Mouse (Mus musculus): ENCODE measurements around the gene Sfxn3. TPM values are rescaled to one million over a fixed set of nuclear protein-coding genes. Genes with fewer than 3 reads are reported as not detected.

Gene Sfxn3
- polyA plus RNA-seq, 1 experiment from 2014 or later, result 95.9 TPM

- Histone ChIP-seq H3K36me3 (ENCODE audit: control insufficient read depth, insufficient read depth, low read length) (peaks cover 2% of the 10 kb centered on the region), H3K4me2 (ENCODE audit: low read length) (peak overlapping the region; percentile 68), H3K9ac (ENCODE audit: low read depth, low read length) (peak overlapping the region; percentile 83), H3K27me3 (ENCODE audit: control insufficient read depth, insufficient read depth, low read depth, low read length) (no peaks in the 10 kb centered on the region), H3K4me1 (ENCODE audit: control insufficient read depth, insufficient read depth, low read length) (peaks cover 21% of the 10 kb centered on the region), H3K27ac (ENCODE audit: low read length) (peak overlapping the region; percentile 95), H3K9me3 (replicated peaks; ENCODE audit: control insufficient read depth, low read length, poor library complexity, severe bottlenecking) (no peaks in the 10 kb centered on the region), H3K4me3 (ENCODE audit: low read depth, low read length) (peak overlapping the region; percentile 56)
- peak; percentile 94 for ATAC-seq
- WGBS, result under 1% methylated on average over 34 of the region's 34 CpGs
These were observed 11.0 kb downstream of the Sfxn3 start for GRCm38 (mm10) chr19:45058113-45058839.

- peak overlapping the region; percentile 95 for H3K27ac ChIP-seq (ENCODE audit: low read length)
- no peaks in the 10 kb centered on the region for H3K9me3 ChIP-seq (replicated peaks; ENCODE audit: control insufficient read depth, low read length, poor library complexity, severe bottlenecking)
- H3K36me3 ChIP-seq (ENCODE audit: control insufficient read depth, insufficient read depth, low read length), result peaks cover 2% of the 10 kb centered on the region
- peaks cover 21% of the 10 kb centered on the region for H3K4me1 ChIP-seq (ENCODE audit: control insufficient read depth, insufficient read depth, low read length)
- H3K4me2 ChIP-seq (ENCODE audit: low read length), result peak overlapping the region; percentile 68
- no peak for ATAC-seq
- peak overlapping the region; percentile 56 for H3K4me3 ChIP-seq (ENCODE audit: low read depth, low read length)
- no peaks in the 10 kb centered on the region for H3K27me3 ChIP-seq (ENCODE audit: control insufficient read depth, insufficient read depth, low read depth, low read length)
- peak overlapping the region; percentile 83 for H3K9ac ChIP-seq (ENCODE audit: low read depth, low read length)
- 1% methylated on average over 14 of the region's 14 CpGs for WGBS
These were observed 11.5 kb downstream of the Sfxn3 start for GRCm38 (mm10) chr19:45058841-45059240.

- WGBS, result 41% methylated on average over 20 of the region's 20 CpGs
- Histone ChIP-seq H3K27ac (ENCODE audit: low read length) (no peak overlapping the region), H3K27me3 (ENCODE audit: control insufficient read depth, insufficient read depth, low read depth, low read length) (peaks cover 31% of the 10 kb centered on the region), H3K36me3 (ENCODE audit: control insufficient read depth, insufficient read depth, low read length) (no peaks in the 10 kb centered on the region), H3K4me3 (ENCODE audit: low read depth, low read length) (no peak overlapping the region), H3K4me2 (ENCODE audit: low read length) (peak overlapping the region; percentile 36), H3K9me3 (replicated peaks; ENCODE audit: control insufficient read depth, low read length, poor library complexity, severe bottlenecking) (no peaks in the 10 kb centered on the region), H3K9ac (ENCODE audit: low read depth, low read length) (peak overlapping the region; percentile 48; the same call in 1 of the 2 replicates), H3K4me1 (ENCODE audit: control insufficient read depth, insufficient read depth, low read length) (peaks cover 9% of the 10 kb centered on the region)
- peak; percentile 50; the same call in 1 of the 2 replicates for ATAC-seq
These were observed 16.4 kb downstream of the Sfxn3 start for GRCm38 (mm10) chr19:45063565-45064292.

DNA sequence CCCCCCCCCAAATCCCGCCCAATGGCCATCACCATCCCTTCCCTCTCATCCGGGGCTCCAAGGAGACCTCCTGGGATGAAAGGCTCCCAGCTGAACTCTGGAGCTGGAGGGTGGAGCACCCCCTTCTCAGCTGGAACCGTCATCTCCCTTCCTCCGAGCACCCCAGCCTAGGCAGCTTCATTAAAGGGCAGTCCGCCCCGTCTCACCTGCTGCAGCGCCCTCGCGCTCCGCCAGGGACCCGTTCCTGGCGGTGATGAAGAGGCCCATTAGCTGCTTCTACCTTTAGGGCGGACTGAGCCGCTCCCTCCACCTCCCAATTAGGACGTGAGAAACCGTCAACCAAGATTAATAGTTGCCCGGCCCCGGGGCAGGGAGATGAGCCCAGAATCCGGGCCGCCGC, 17.9 kb downstream of the Sfxn3 start:
- peaks cover 34% of the 10 kb centered on the region for H3K27me3 ChIP-seq (ENCODE audit: control insufficient read depth, insufficient read depth, low read depth, low read length)

DNA sequence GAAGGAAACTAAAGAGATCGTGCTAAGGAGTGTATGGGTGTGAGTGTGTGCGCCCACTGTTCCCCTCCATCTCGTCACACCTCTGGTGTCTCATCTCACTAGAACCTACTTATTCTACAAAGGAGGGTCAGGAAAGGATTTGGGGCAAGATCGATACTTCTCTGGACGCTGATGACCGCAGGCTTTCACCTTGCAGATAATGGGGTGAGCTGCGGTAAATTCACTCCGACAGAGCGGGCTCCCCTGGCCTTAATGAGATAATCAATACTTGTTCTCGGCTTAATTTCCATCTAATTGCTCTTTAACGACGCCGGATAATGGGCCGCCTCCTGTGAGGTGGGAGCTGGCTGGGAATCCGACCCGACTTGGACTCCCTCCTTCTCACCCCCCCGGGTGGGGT, 19.9 kb downstream of the Sfxn3 start:
- 23% methylated on average over 17 of the region's 17 CpGs for WGBS
- H3K9me3 ChIP-seq (replicated peaks; ENCODE audit: control insufficient read depth, low read length, poor library complexity, severe bottlenecking), result no peaks in the 10 kb centered on the region
- H3K9ac ChIP-seq (ENCODE audit: low read depth, low read length), result no peak overlapping the region
- H3K27me3 ChIP-seq (ENCODE audit: control insufficient read depth, insufficient read depth, low read depth, low read length), result peaks cover 40% of the 10 kb centered on the region
- no peak overlapping the region for H3K27ac ChIP-seq (ENCODE audit: low read length)
- no peak overlapping the region for H3K4me2 ChIP-seq (ENCODE audit: low read length)
- no peak for ATAC-seq
- H3K4me3 ChIP-seq (ENCODE audit: low read depth, low read length), result no peak overlapping the region
- peaks cover 4% of the 10 kb centered on the region; the same call in 1 of the 2 replicates for H3K4me1 ChIP-seq (ENCODE audit: control insufficient read depth, insufficient read depth, low read length)
- no peaks in the 10 kb centered on the region for H3K36me3 ChIP-seq (ENCODE audit: control insufficient read depth, insufficient read depth, low read length)

More for the DNA sequence above, 17.9 kb downstream of the Sfxn3 start:
- no peak overlapping the region for H3K4me3 ChIP-seq (ENCODE audit: low read depth, low read length)
- no peak overlapping the region for H3K4me2 ChIP-seq (ENCODE audit: low read length)
- H3K36me3 ChIP-seq (ENCODE audit: control insufficient read depth, insufficient read depth, low read length), result no peaks in the 10 kb centered on the region
- 0 out of 2 replicates have a peak overlapping the region, but pooled peaks have one; percentile 34 for H3K9ac ChIP-seq (ENCODE audit: low read depth, low read length)
- no peaks in the 10 kb centered on the region for H3K9me3 ChIP-seq (replicated peaks; ENCODE audit: control insufficient read depth, low read length, poor library complexity, severe bottlenecking)
- ATAC-seq, result no peak
- H3K27ac ChIP-seq (ENCODE audit: low read length), result no peak overlapping the region
- WGBS, result 6% methylated on average over 20 of the region's 21 CpGs
- peaks cover 4% of the 10 kb centered on the region; the same call in 1 of the 2 replicates for H3K4me1 ChIP-seq (ENCODE audit: control insufficient read depth, insufficient read depth, low read length)

DNA sequence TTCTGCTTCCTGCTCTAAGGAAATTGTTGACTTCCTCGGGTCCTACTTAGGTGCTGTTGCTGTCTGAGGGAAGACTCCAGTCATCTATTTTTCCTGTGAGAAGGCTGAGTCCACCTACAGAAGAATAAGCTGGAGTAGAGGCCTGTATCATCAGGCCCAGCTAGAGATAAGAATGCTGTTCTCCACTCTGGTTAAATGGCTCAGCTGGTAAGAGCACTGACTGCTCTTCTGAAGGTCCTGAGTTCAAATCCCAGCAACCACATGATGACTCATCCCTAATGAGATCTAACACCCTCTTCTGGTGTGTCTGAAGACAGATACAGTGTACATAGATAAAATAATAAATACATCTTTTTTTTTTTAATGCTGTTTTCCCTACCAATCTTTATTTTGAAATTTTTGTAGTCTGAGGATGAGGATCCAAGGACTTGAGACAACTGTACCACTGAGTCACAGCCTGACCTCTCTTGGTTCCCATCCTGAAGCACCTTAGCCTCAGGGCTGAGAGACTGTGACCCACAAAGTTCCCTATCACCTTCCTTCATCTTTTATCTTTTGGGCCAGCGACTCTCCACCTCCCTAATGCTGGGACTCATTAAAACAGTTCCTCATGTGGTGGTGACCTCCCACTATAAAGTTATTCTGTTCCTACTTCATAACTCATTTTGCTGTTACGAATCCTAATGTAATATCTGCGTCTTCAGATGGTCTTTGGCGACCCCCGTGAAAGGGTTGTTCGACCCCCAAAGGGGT, 20.6 kb downstream of the Sfxn3 start:
- H3K36me3 ChIP-seq (ENCODE audit: control insufficient read depth, insufficient read depth, low read length), result no peaks in the 10 kb centered on the region
- 76% methylated on average over 7 of the region's 7 CpGs for WGBS

DNA sequence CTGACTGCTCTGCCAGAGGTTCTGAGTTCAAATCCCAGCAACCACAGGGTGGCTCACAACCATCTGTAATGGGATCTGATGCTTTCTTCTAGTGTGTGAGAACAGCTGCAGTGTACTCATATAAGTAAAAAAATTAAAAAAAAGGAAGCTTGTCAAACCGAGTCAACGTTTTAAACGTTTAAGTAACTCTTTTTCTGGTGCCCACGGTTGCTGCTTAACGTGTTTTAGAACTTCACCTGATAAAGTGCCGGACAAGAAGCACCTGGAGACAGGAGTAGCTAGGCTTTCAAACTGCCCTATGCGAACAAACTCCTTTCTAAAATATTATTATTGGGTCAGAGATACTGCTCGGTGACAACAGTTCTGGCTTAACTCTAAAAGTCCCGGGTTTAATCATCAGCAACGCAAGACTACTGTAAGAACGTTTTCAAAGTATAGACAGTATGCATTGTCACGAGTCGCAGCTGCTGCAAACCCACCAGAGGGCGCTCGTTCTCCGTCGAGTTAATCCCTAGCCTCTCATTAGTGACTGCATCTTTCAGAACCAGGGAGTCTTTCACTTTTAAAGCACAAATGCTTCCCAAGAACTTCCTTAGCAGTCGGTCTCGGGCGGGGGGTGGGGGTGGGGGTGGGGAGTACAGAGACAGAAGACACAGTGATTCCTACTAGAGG, 26.7 kb downstream of the Sfxn3 start:
- H3K27me3 ChIP-seq (ENCODE audit: control insufficient read depth, insufficient read depth, low read depth, low read length), result peaks cover 42% of the 10 kb centered on the region
- peak overlapping the region; percentile 73 for H3K4me3 ChIP-seq (ENCODE audit: low read depth, low read length)
- peak overlapping the region; percentile 92; the same call in 1 of the 2 replicates for H3K27ac ChIP-seq (ENCODE audit: low read length)
- WGBS, result 8% methylated on average over 20 of the region's 20 CpGs
- H3K9ac ChIP-seq (ENCODE audit: low read depth, low read length), result peak overlapping the region; percentile 87
- H3K4me2 ChIP-seq (ENCODE audit: low read length), result peak overlapping the region; percentile 95
- H3K4me1 ChIP-seq (ENCODE audit: control insufficient read depth, insufficient read depth, low read length), result peaks cover 19% of the 10 kb centered on the region
- H3K9me3 ChIP-seq (replicated peaks; ENCODE audit: control insufficient read depth, low read length, poor library complexity, severe bottlenecking), result no peaks in the 10 kb centered on the region
- peak; percentile 59; the same call in 1 of the 2 replicates for ATAC-seq
- no peaks in the 10 kb centered on the region for H3K36me3 ChIP-seq (ENCODE audit: control insufficient read depth, insufficient read depth, low read length)

More for the DNA sequence above, 20.6 kb downstream of the Sfxn3 start:
- no peak overlapping the region for H3K4me2 ChIP-seq (ENCODE audit: low read length)
- H3K9ac ChIP-seq (ENCODE audit: low read depth, low read length), result no peak overlapping the region
- H3K9me3 ChIP-seq (replicated peaks; ENCODE audit: control insufficient read depth, low read length, poor library complexity, severe bottlenecking), result no peaks in the 10 kb centered on the region
- no peak overlapping the region for H3K4me3 ChIP-seq (ENCODE audit: low read depth, low read length)
- no peak for ATAC-seq
- no peak overlapping the region for H3K27ac ChIP-seq (ENCODE audit: low read length)
- peaks cover 40% of the 10 kb centered on the region for H3K27me3 ChIP-seq (ENCODE audit: control insufficient read depth, insufficient read depth, low read depth, low read length)
- peaks cover 4% of the 10 kb centered on the region; the same call in 1 of the 2 replicates for H3K4me1 ChIP-seq (ENCODE audit: control insufficient read depth, insufficient read depth, low read length)

GRCm38 (mm10) chr19:45074580-45075322, 27.4 kb downstream of the Sfxn3 start, which contains the start of gene Kazald1:
Kazald1 (plus strand) TSS chr19:45075241.
- Histone ChIP-seq H3K27me3 (ENCODE audit: control insufficient read depth, insufficient read depth, low read depth, low read length) (peaks cover 42% of the 10 kb centered on the region), H3K4me3 (ENCODE audit: low read depth, low read length) (peak within 1 kb of the TSS; percentile 73)
- ATAC-seq, result peak; percentile 87

More at GRCm38 (mm10) chr19:45074580-45075322, 27.4 kb downstream of the Sfxn3 start, which contains the start of gene Kazald1:
- no peaks in the 10 kb centered on the region for H3K36me3 ChIP-seq (ENCODE audit: control insufficient read depth, insufficient read depth, low read length)
- under 1% methylated on average over 45 of the region's 45 CpGs for WGBS
- H3K4me2 ChIP-seq (ENCODE audit: low read length), result peak within 1 kb of the TSS; percentile 95
- peaks cover 22% of the 10 kb centered on the region for H3K4me1 ChIP-seq (ENCODE audit: control insufficient read depth, insufficient read depth, low read length)
- peak within 1 kb of the TSS; percentile 87 for H3K9ac ChIP-seq (ENCODE audit: low read depth, low read length)
- H3K9me3 ChIP-seq (replicated peaks; ENCODE audit: control insufficient read depth, low read length, poor library complexity, severe bottlenecking), result no peaks in the 10 kb centered on the region
- peak within 1 kb of the TSS; percentile 92 for H3K27ac ChIP-seq (ENCODE audit: low read length)
